Mouse (Mus musculus): ENCODE measurements around the gene Sgpp1.
"Not testable (repeated sequence)": the region's sequence is repeated elsewhere in the genome, so short reads cannot be mapped to it uniquely, and the experiment has no call there.

Sgpp1 gene

DNA sequence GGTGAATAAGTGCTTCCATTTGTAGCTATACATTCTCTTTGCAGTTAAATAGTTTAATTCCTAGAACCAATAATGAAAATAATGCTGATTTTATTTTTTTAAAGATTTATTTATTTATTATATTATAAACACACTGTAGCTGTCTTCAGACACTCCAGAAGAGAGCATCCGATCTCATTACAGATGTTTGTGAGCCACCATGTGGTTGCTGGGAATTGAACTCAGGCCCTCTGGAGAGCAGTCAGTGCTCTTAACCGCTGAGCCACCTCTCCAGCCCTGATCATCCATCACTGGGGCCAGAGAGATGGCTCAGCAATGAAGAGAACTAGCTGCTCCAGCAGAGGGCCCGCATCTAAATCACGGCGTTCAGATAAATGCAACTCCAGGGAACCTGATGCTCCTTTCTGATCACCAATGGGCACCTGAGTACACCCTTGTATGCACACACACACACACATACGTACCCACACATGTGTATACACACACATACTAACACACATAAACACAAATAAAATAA is 3.5 kb downstream of the Sgpp1 start:
- no peak for DNase-seq (ENCODE audit: low spot score in 2 of 2)

GRCm38 (mm10) chr12:75731508-75731907 is 4.0 kb downstream of the Sgpp1 start:
- no peak for DNase-seq (ENCODE audit: low spot score in 2 of 2)

DNA sequence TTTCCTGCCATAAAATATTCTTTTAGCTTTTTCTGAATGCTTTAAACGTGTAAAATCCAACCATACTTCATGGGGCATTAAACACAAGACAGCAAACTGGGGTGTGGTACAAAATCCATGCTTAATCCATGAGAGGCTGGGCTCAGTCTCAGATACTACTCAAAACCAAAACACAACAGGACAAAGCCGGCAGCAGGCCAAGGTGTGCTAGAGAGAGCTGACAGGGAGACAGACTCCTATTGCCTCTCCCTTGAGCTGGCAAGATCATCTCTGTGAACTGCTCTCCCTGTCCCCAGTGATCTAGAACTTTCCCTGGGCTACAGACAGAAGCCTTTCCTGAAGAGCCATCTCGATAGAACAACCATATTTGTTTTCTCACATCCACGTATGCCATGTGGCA is 5.1 kb downstream of the Sgpp1 start:
- DNase-seq (ENCODE audit: low spot score in 2 of 2): no peak

DNA sequence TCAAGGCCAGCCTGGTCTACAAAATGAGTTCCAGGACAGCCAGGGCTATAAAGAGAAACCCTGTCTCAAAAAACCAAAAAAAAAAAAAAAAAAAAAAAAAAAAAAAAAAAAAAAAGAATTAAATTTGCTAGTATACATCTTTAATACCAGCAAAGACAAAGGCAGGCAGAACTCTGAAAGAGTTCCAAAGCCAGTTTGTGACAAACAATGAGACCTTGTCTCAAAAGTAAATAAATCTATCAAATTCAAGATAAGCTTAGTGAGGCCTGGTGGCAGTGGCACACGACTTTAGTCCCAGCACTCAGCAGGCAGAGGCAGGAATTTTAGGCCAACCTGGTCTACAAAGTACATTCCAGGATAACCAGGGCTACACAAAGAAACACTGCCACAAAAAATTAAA is 5.7 kb downstream of the Sgpp1 start:
- no peak for DNase-seq (ENCODE audit: low spot score in 2 of 2)

DNA sequence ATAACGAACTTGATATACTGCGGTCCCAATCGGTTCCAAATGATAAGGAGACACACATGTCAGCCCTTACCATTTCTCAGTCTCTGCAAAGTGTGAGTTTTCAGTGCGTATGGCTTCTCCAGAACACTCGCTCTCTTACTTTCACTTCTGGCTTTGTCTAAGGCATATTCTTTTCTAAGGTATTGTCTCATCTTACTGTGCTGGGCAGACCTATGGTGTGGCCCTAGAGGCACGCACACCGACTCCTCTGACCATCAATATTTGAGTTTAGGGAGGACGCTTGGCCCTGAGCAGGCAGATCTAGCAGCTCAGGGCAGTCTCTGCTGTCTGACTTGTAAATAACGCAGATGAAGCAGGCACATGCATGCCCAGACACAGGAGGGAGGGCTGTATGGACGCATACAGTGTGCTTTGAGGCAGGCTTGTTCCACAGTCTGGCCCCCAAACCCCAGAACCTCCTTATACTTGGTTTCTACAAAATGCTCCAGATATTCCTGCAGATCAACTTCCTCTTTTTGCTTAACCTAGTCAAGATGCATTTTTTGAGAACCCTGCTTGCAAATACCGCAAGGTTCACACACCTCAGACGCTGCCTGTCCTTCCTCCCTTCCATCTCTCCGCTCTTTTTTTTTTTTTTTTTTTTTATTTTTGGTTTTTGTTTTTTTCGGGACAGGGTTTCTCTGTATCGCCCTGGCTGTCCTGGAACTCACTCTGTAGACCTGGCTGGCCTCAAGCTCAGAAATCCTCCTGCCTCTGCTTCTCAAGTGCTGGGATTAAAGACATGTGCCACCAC is 8.0 kb downstream of the Sgpp1 start:
- no peak for DNase-seq (ENCODE audit: low spot score in 2 of 2)

DNA sequence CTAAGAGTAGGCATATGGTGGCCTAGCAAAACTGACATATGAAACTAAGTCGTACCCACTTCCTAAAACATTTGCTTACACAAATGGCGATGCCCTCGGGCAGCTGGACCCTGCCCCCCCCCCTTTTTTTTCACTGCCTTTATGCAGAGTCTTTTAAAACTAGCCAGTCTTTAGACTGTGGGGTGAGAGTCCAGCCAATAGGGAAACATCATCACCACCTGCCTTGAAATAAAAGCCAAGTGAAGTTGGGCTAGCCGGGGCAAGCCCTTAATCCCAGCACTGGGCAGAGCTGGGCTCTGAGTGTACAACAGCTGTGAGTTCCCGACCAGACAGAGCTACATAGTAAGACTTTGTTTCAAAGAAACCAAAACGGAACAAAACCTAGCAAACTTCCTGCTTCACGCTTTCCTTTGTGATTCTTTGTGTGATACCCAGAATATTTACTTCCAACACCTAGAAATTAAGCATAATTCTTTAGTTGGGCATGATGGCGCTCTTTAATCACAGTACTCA is 9.1 kb downstream of the Sgpp1 start:
- DNase-seq (ENCODE audit: low spot score in 2 of 2): no peak

- DNase-seq (ENCODE audit: low spot score in 2 of 2): no peak
These were observed 10.8 kb downstream of the Sgpp1 start for GRCm38 (mm10) chr12:75724621-75725324.

DNA sequence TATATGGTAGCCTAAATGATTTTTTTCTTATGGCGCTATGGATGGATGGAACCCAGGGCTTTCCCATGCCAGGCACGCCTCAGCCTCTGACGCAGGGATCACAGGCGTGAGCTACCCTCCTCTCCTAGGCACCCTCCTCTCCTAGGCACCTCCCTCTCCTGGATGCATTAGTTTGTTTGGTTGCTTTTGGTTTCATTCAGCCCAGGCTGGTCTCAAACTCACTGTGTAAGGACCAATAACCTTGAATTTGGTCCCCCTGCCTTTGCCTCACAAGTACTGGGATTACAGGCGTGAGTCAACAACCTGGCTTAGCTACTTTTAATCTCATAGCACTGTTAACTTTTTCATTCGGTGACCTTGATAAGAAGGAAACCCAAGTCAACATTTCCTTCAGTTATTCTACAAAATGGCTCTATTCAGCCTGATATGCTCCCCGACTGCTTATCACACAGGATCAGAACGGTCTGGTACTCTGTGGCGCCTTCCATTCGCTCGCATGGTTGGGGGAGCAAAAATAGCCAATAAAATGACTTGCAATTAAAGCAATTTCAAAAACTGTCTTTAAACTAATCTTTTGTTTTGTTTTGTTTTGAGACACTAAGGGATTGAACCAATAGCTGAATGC is 11.6 kb downstream of the Sgpp1 start:
- DNase-seq (ENCODE audit: low spot score in 2 of 2): no peak

GRCm38 (mm10) chr12:75721941-75722340 is 13.6 kb downstream of the Sgpp1 start:
- no peak for DNase-seq (ENCODE audit: low spot score in 2 of 2)

- no peak for DNase-seq (ENCODE audit: low spot score in 2 of 2)
These were observed 14.5 kb downstream of the Sgpp1 start for GRCm38 (mm10) chr12:75721006-75721405.

DNA sequence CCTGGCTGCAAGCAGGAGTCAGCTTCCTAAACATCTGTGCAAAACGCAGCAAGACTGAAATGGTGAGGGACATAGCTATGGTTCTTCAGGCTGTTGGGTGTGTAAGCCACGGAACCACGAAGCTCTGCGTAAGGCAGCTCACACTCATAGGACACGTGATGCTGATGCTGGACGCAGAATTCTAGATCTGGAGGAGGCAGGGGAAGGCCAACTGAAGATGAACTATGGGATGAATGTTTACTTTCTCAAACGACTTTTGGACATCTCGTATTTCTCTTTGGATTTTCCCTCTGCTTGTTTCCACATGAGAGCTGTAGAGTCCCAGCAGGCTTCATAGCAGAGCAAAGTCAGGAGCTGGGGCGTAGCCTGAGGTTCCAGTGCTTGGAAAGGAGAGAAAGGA is 21.9 kb downstream of the Sgpp1 start:
- no peak for DNase-seq (ENCODE audit: low spot score in 2 of 2)

DNA sequence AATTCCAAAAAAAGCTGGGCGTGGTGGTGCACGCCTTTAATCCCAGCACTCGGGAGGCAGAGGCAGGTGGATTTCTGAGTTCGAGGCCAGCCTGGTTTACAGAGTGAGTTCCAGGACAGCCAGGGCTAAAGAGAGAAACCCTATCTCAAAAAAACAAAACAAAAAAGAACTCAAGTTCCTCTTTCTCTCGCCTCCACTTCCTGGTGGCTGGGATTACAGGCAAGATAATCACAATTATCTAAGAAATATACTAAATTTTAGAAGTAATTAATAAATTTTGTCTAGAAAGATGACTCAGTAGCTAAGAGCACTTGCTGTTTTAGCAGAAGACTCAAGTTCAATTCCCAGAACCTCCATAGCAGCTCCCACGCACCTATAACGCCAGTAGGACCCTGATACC is 22.6 kb downstream of the Sgpp1 start:
- not testable (repeated sequence) for DNase-seq (ENCODE audit: low spot score in 2 of 2)

DNA sequence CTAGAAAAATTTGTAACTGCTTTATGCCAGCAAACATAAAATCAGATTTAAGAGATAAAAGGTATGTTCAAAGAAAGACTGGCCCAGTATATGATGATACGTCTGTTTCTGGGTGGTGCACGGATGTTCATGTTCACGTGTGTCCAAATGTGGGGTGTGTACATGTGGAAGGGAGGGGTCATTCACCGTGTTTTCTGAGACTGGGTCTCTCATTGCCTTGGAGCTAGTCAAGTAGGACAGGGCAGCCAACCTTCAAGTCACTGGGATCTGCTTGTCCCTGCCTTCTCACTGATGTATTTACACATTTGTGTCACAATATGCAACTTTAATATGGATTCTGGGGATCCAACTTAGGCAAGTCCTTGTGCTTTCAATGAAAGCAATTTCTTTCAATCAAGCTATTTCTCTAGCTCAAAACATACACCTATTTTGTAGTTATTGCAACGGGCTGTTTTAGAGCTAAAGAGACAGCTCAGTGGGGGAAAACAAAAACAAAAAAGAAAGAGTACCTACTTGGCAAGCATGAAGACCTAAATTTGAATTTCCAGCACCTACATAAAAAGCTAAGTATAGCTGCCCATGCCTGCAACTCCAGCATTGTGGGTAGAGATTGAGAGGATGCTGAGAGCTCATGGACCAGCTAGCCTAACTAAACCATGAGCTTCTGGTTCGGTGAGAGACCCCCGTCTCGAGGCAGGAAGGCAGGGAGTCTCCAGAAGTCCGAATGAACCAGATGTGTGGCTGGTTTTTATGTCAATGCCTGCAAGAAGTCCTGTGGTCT is 24.7 kb downstream of the Sgpp1 start:
- DNase-seq (ENCODE audit: low spot score in 2 of 2): no peak

DNA sequence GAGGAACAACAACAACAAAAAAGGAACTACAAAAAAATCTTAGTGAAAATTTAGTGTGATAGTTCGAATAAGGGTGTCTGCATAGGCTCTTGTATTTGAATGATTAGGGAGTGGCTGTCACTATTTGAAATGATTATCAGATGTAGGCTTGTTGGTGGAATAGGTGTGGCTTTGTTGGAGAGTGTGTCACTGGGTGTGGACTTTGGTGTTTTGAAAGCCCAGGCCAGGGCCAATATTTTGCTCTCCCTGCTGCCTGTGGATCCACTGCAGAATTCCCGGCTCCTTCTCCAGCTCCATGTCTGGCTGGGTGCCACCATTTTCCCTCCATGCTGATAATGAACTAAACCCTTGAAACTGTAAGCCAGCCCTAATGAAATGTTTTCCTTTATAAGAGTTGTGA is 26.0 kb downstream of the Sgpp1 start:
- DNase-seq (ENCODE audit: low spot score in 2 of 2): no peak

- no peak for DNase-seq (ENCODE audit: low spot score in 2 of 2)
These were observed 28.9 kb downstream of the Sgpp1 start for GRCm38 (mm10) chr12:75706670-75707069.

DNA sequence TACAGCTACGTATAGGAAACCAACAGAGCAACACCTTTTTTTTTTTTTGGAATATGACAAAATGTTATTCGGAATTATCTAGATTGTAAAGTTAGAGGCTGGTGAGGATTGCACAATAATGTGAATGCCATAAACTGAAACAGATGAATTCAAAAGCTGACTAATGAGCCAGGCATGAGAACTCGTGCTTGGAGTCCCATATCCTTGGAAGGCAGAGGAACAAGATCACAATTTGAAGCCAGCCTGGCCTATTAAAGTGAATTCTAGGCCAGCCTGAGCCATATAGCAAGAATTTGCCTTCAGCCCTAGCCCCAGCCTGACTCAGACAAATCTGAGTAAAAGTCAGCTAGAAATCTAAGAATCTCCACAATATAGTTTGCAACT is 32.8 kb downstream of the Sgpp1 start:
- no peak for DNase-seq (ENCODE audit: low spot score in 2 of 2)

- DNase-seq (ENCODE audit: low spot score in 2 of 2): peak; percentile 20 to 26
These were observed 33.3 kb downstream of the Sgpp1 start for GRCm38 (mm10) chr12:75702084-75702738.

GRCm38 (mm10) chr12:75701173-75702083 is 34.1 kb downstream of the Sgpp1 start:
- DNase-seq (ENCODE audit: low spot score in 2 of 2): peak in 1 of 2 experiments; percentile 15

GRCm38 (mm10) chr12:75698692-75699091 is 36.8 kb downstream of the Sgpp1 start:
- no peak for DNase-seq (ENCODE audit: low spot score in 2 of 2)

DNA sequence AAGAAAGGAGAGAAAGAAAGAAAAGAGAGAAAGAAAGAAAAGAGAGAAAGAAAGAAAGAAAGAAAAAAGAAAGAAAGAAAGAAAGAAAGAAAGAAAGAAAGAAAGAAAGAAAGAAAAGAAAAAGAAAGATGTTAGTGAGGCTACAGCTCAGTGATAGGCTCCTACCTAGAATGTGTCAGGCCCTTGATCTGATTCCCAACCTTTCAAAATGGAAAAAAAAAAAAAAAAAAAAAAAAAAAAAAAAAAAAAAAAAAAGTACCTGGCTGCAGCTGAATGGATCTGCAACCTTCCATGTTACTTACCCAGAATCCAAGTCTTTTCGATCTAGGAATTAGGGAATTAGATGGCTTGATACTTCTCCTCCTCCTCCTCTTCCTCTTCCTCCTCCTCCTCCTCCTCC is 39.7 kb downstream of the Sgpp1 start:
- DNase-seq (ENCODE audit: low spot score in 2 of 2): not testable (repeated sequence)
